Mouse (Mus musculus) heart, embryonic 11.5 days (tissue): ENCODE results near the gene Ltbp2. TPM values are rescaled to one million over a fixed set of nuclear protein-coding genes. Genes with fewer than 3 reads are reported as not detected.
A peak's percentile ranks its signal among the peaks of the same experiment; 100 is the strongest.

ENCODE experiments used
- ATAC-seq: fragments of 200-750 bp; cut with Nextera tagmentation; replicated peaks from 2 replicates; pipeline ENCODE4 v1.8.0; 2017; ENCODE audit warnings: moderate library complexity; ENCODE audit not compliant: insufficient number of reproducible peaks, low FRiP score, low TSS enrichment
- H3K27ac ChIP-seq: fragments of 300-500 bp; sonication (generic); 2 replicates; pipeline ENCODE4 v1.5.1; 2014; ENCODE audit warnings: mild to moderate bottlenecking, low read depth, low read length
- H3K27me3 ChIP-seq: fragments of 300-500 bp; sonication (generic); 2 replicates; pipeline ENCODE4 v1.6.1; 2014; ENCODE audit warnings: mild to moderate bottlenecking, low read length, mixed read lengths; ENCODE audit not compliant: control insufficient read depth, insufficient read depth
- H3K36me3 ChIP-seq: fragments of 300-500 bp; sonication (generic); 2 replicates; pipeline ENCODE4 v1.6.1; 2014; ENCODE audit warnings: mild to moderate bottlenecking, low read length, moderate library complexity, mixed read lengths; ENCODE audit not compliant: control insufficient read depth, insufficient read depth
- H3K4me1 ChIP-seq: fragments of 300-500 bp; sonication (generic); 2 replicates; pipeline ENCODE4 v1.6.1; 2014; ENCODE audit warnings: low read length; ENCODE audit not compliant: control insufficient read depth, insufficient read depth
- H3K4me2 ChIP-seq: fragments of 300-500 bp; sonication (generic); 2 replicates; pipeline ENCODE4 v1.6.1; 2014; ENCODE audit warnings: mild to moderate bottlenecking, moderate library complexity
- H3K4me3 ChIP-seq: fragments of 300-500 bp; sonication (generic); 2 replicates; pipeline ENCODE4 v1.5.1; 2014; ENCODE audit warnings: low read depth, low read length
- H3K9ac ChIP-seq: fragments of 300-500 bp; sonication (generic); 2 replicates; pipeline ENCODE4 v1.6.1; 2014; ENCODE audit warnings: mild to moderate bottlenecking, low read depth, low read length, moderate library complexity
- H3K9me3 ChIP-seq: fragments of 300-500 bp; sonication (generic); replicated peaks from 2 replicates; pipeline ENCODE4 v1.6.1; 2016; ENCODE audit warnings: low read length; ENCODE audit not compliant: control insufficient read depth
- WGBS: fragments of 180-500 bp; shearing (Covaris S2); extraction: QIAGEN DNeasy Blood & Tissue Kit; methylation state at CpG from one replicate; pipeline ENCODE4 v1.1.7; 2014; ENCODE audit not compliant: insufficient replicate concordance; 5-methylcytosine and 5-hydroxymethylcytosine counted together
- polyA plus RNA-seq: library from polyadenylated mRNA; unstranded; fragments of >200 nt; fragmentation: Nextera tagmentation; extraction: Ambion mirVana; gene quantifications from 2 replicates; pipeline ENCODE4 v1.2.1, GENCODE M21; 2014

Ltbp2 gene
- polyA plus RNA-seq, 1 experiment from 2014 or later: 0.37 TPM

DNA sequence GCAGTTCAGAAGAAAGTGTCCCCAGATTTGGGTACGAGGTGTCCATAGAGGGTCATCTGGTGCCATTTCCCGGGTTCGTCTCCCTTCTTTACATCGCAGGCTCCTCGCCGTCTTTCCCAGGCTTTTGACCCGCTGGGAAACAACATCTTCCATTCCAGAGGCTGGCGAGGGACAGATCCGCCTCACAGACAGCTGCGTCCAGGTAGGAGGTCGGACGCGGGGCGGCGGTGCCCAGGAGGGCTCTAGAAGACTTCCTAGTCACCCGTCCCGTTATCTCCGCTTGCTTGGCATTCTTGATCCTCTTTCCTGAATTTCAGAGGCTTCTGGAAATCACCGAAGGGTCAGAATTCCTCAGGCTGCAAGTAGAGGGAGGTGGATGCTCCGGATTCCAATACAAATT is 102.9 kb downstream of the Ltbp2 start:
- no peaks in the 10 kb centered on the region for H3K36me3 ChIP-seq
- H3K9ac ChIP-seq: peak overlapping the region; percentile 87
- peak overlapping the region; percentile 75 for H3K4me2 ChIP-seq
- H3K27me3 ChIP-seq: no peaks in the 10 kb centered on the region
- 1% methylated on average over 20 of the region's 20 CpGs for WGBS
- no peaks in the 10 kb centered on the region for H3K9me3 ChIP-seq
- peak overlapping the region; percentile 82 for H3K27ac ChIP-seq
- peak overlapping the region; percentile 71 for H3K4me3 ChIP-seq
- peaks cover 11% of the 10 kb centered on the region for H3K4me1 ChIP-seq
- ATAC-seq: no peak

DNA sequence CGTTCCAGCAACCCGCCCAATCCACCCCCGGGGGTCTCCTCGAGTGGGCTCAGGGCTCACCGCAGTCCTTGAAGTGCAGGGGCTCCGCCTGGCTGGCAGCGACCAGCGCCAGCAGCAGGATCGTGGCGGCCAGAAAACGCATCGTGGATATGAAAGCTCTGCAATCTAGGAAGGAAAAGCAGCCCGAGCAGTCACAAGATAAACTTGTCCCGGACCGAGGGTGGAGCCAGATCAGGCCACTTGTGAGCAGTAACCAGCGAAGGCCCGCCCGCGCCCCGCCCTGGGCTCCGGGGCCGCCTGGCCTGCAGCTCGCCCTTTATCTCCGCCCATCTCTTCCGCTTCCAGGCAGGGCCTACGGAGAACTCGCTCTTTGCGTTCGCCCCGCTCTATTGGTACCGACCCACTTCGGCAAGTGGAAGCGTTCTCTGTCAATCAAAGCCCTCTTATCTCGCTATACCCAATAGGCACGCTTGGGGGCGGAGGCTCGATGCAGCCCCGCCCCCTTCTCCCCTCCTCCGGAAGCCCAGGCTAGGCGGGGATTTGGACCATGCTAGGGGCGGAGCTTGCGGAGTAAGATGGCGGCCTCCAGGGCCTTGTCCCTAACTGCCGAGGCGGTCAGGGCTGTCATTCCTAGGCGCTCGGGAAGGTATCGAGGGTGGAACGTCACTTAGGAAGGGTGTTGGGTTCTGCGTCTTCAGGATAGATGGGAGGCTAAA is 103.4 kb downstream of the Ltbp2 start, which contains the start of the genes Npc2 and Isca2:
TSS of gene Npc2 (minus strand) at position 427 of the 716 bp plus-strand sequence.
TSS of gene Isca2 (plus strand) at position 526 of the 716 bp plus-strand sequence.
- H3K9ac ChIP-seq: peak within 1 kb of the TSS; percentile 87
- H3K4me1 ChIP-seq: peaks cover 11% of the 10 kb centered on the region
- H3K27me3 ChIP-seq: no peaks in the 10 kb centered on the region
- no peaks in the 10 kb centered on the region for H3K36me3 ChIP-seq
- peak within 1 kb of the TSS; percentile 82 for H3K27ac ChIP-seq
- no peaks in the 10 kb centered on the region for H3K9me3 ChIP-seq
- H3K4me2 ChIP-seq: peak within 1 kb of the TSS; percentile 76
- peak within 1 kb of the TSS; percentile 71 for H3K4me3 ChIP-seq
- under 1% methylated on average over 50 of the region's 50 CpGs for WGBS
- peak; percentile 97 for ATAC-seq

- Histone ChIP-seq H3K9me3 (no peaks in the 10 kb centered on the region), H3K27ac (peak overlapping the region; percentile 82), H3K36me3 (no peaks in the 10 kb centered on the region), H3K9ac (peak overlapping the region; percentile 76), H3K4me2 (peak overlapping the region; percentile 76), H3K27me3 (no peaks in the 10 kb centered on the region), H3K4me1 (peaks cover 11% of the 10 kb centered on the region), H3K4me3 (peak overlapping the region; percentile 71)
- no peak for ATAC-seq
- WGBS: 4% methylated on average over 10 of the region's 10 CpGs
Observed at GRCm38 (mm10) chr12:84771981-84772520, 104.3 kb downstream of the Ltbp2 start.

DNA sequence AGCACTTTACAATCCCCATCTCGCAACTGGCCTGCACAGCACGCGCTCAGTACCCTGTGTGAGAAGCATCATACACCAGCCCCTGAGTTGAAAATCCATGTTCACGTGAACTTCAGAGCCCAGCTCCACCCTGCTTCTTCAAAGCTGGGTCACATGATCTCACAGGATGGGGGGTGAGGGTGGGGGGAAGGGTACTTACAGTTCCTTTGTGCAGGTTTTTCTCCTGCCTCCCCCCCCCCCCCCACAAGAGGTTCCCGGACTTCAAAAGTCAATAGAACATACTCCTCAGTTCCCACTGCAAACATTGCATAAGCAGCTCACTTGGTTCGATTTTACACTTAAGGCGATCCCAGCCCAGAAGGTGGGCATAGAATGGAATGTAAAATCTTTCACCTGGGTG is 106.7 kb downstream of the Ltbp2 start:
- Histone ChIP-seq H3K4me1 (peaks cover 11% of the 10 kb centered on the region), H3K27ac (no peak overlapping the region), H3K4me2 (no peak overlapping the region), H3K27me3 (no peaks in the 10 kb centered on the region), H3K36me3 (0 out of 2 replicates have a peak, but pooled peaks cover 2% of the 10 kb centered on the region), H3K9ac (no peak overlapping the region), H3K4me3 (no peak overlapping the region), H3K9me3 (no peaks in the 10 kb centered on the region)
- 89% methylated on average over 7 of the region's 7 CpGs for WGBS
- no peak for ATAC-seq

DNA sequence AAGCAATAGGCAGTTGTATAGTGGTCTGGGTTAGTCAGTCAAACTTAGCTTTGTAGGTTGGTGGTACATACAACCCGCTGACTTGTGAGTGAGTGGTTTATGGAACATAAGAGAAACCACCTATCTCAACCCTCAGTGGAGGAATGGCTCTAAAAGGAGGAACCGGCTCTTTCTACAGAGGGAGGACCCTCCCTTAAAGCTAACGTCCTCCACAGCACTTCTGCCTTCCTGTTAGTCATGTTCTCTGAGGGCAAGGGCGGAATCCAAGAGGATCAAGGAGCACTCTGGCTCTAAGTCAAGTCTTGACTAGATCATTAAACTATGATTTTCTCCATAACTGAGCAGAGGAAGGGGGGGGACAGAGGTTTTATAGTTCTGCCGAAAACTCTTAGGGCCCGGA is 108.8 kb downstream of the Ltbp2 start:
- Histone ChIP-seq H3K27ac (no peak overlapping the region), H3K27me3 (no peaks in the 10 kb centered on the region), H3K9me3 (no peaks in the 10 kb centered on the region), H3K9ac (no peak overlapping the region), H3K4me1 (peaks cover 6% of the 10 kb centered on the region), H3K4me2 (no peak overlapping the region), H3K4me3 (no peak overlapping the region), H3K36me3 (peaks cover 13% of the 10 kb centered on the region)
- ATAC-seq: no peak
- 84% methylated on average over 6 of the region's 6 CpGs for WGBS

GRCm38 (mm10) chr12:84766113-84766735 is 110.1 kb downstream of the Ltbp2 start:
- ATAC-seq: 0 out of 2 replicates have a peak, but pooled peaks have one; percentile 45
- 61% methylated on average over 5 of the region's 5 CpGs for WGBS
- no peak overlapping the region for H3K9ac ChIP-seq

DNA sequence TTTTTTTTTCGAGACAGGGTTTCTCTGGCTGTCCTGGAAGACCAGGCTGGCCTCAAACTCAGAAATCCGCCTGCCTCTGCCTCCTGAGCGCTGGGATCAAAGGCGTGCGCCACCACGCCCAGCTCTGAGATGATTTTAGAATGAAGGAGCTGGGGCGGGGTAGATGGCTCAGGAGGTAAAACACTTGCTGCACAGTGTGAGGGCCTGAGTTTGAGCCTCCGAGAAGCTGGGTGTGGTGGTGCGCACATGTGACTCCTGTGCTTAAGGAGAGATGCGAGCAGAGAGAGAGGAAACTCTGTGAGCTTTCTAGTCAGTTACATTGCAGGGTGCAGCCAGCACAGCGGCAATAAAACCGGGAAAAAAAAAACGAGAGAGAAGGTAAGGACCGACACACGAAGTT is 110.8 kb downstream of the Ltbp2 start:
- H3K36me3 ChIP-seq: peaks cover 13% of the 10 kb centered on the region
- H3K4me2 ChIP-seq: no peak overlapping the region
- H3K4me1 ChIP-seq: peaks cover 3% of the 10 kb centered on the region; the same call in 1 of the 2 replicates
- no peaks in the 10 kb centered on the region for H3K9me3 ChIP-seq
- H3K4me3 ChIP-seq: no peak overlapping the region
- H3K27me3 ChIP-seq: no peaks in the 10 kb centered on the region
- no peak overlapping the region for H3K9ac ChIP-seq
- no peak overlapping the region for H3K27ac ChIP-seq
- no peak for ATAC-seq
- WGBS: 90% methylated on average over 15 of the region's 15 CpGs

More at GRCm38 (mm10) chr12:84766113-84766735, 110.1 kb downstream of the Ltbp2 start:
- no peak overlapping the region for H3K4me2 ChIP-seq
- H3K4me3 ChIP-seq: no peak overlapping the region
- no peak overlapping the region for H3K27ac ChIP-seq
- peaks cover 1% of the 10 kb centered on the region; the same call in 1 of the 2 replicates for H3K4me1 ChIP-seq
- no peaks in the 10 kb centered on the region for H3K27me3 ChIP-seq
- peaks cover 13% of the 10 kb centered on the region for H3K36me3 ChIP-seq
- no peaks in the 10 kb centered on the region for H3K9me3 ChIP-seq

GRCm38 (mm10) chr12:84764756-84765155 is 111.6 kb downstream of the Ltbp2 start:
- no peaks in the 10 kb centered on the region for H3K27me3 ChIP-seq
- no peak for ATAC-seq
- H3K4me1 ChIP-seq: peaks cover 3% of the 10 kb centered on the region; the same call in 1 of the 2 replicates
- H3K9me3 ChIP-seq: no peaks in the 10 kb centered on the region
- H3K27ac ChIP-seq: no peak overlapping the region
- no peak overlapping the region for H3K9ac ChIP-seq
- H3K4me3 ChIP-seq: no peak overlapping the region
- H3K4me2 ChIP-seq: no peak overlapping the region
- peaks cover 13% of the 10 kb centered on the region for H3K36me3 ChIP-seq
- WGBS: 76% methylated on average over 7 of the region's 7 CpGs
